Mouse (Mus musculus): ENCODE measurements around the gene Ghsr.

DNA sequence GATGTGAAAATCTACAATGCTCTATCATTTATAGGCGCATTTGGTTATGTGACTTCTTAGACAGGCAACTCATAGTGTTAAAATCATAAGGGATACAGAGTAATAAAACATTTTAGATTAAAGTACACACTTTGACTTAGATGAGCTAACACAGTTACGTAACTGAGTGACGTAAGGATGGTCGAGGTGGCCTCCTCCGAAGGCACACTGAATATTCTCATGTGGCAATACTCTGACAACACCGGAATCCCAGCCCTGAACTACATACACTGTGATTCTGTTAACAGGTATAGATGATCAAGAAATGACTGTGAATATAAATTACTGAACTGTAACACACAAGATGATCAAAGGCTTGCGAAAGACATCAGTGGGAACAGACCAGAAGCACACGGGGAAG lies 47.5 kb downstream of the Ghsr start:
- TF ChIP-seq CTCF (conservative IDR thresholded peaks at IDR 0.05 in 1 of 2, IDR thresholded peaks at IDR 0.05 in 1 of 2; ENCODE audit: low read depth in 2 of 2, low read length in 2 of 2) (no peak), ZMIZ1 (IDR thresholded peaks at IDR 0.05; ENCODE audit: low read depth, low read length) (no peak), ZNF384 (IDR thresholded peaks at IDR 0.05; ENCODE audit: low read depth, low read length) (no peak), POLR2A (IDR thresholded peaks at IDR 0.05; ENCODE audit: low read depth, low read length) (no peak), MAFK (IDR thresholded peaks at IDR 0.05; ENCODE audit: insufficient replicate concordance, low read length) (no peak), NRF1 (IDR thresholded peaks at IDR 0.05; ENCODE audit: low read depth, low read length) (no peak), USF1 (IDR thresholded peaks at IDR 0.05; ENCODE audit: low read depth, low read length) (no peak), POLR2AphosphoS2 (IDR thresholded peaks at IDR 0.05; ENCODE audit: low read depth, low read length) (no peak), UBTF (IDR thresholded peaks at IDR 0.05; ENCODE audit: low read depth, low read length) (no peak), SIN3A (IDR thresholded peaks at IDR 0.05; ENCODE audit: low read length) (no peak)

All from CH12.LX (cell line).